Mouse (Mus musculus): ENCODE data around the gene Podxl.

- no peak for TF ChIP-seq POLR2A (IDR thresholded peaks at IDR 0.05; ENCODE audit: control insufficient read depth, low read depth, low read length)
- TF ChIP-seq CTCF (IDR thresholded peaks at IDR 0.05; ENCODE audit: control insufficient read depth, insufficient read depth, insufficient replicate concordance, low read depth, low read length), result no peak
Measured at GRCm38 (mm10) chr6:31524647-31525046, 39.1 kb downstream of the Podxl start.
